Mouse (Mus musculus) liver, embryonic 11.5 days (tissue): ENCODE data around the gene Nucb2. TPM values are rescaled to one million over a fixed set of nuclear protein-coding genes. Genes with fewer than 3 reads are reported as not detected.
A peak's percentile ranks its signal among the peaks of the same experiment; 100 is the strongest.

Experiments used
- ATAC-seq: fragments of 200-750 bp; cut with Nextera tagmentation; replicated peaks from 2 replicates; pipeline ENCODE4 v1.8.0; 2017; ENCODE audit warnings: moderate number of reproducible peaks, mild to moderate bottlenecking, moderate TSS enrichment, moderate library complexity; ENCODE audit not compliant: low FRiP score
- DNase-seq: peaks from one replicate; pipeline ENCODE4 v3.0.0-alpha.2; 2017; ENCODE audit warnings: low spot score
- H3K27ac ChIP-seq: fragments of 300-500 bp; sonication (generic); 2 replicates; pipeline ENCODE4 v1.5.1; 2014; ENCODE audit warnings: mild to moderate bottlenecking, low read depth, low read length, control low read depth
- H3K27me3 ChIP-seq: fragments of 300-500 bp; sonication (generic); replicated peaks from 2 replicates; pipeline ENCODE4 v1.6.1; 2014; ENCODE audit warnings: low read length, mixed read lengths; ENCODE audit not compliant: control insufficient read depth, insufficient read depth
- H3K36me3 ChIP-seq: fragments of 300-500 bp; sonication (generic); 2 replicates; pipeline ENCODE4 v1.6.1; 2014; ENCODE audit warnings: mild to moderate bottlenecking, low read length, moderate library complexity, mixed read lengths; ENCODE audit not compliant: control insufficient read depth, insufficient read depth
- H3K4me1 ChIP-seq: fragments of 300-500 bp; sonication (generic); replicated peaks from 2 replicates; pipeline ENCODE4 v1.6.1; 2014; ENCODE audit warnings: low read length, mixed read lengths; ENCODE audit not compliant: control insufficient read depth, insufficient read depth
- H3K4me2 ChIP-seq: fragments of 300-500 bp; sonication (generic); 2 replicates; pipeline ENCODE4 v1.6.1; 2014; ENCODE audit warnings: mild to moderate bottlenecking, control low read depth, moderate library complexity
- H3K4me3 ChIP-seq: fragments of 300-500 bp; sonication (generic); 2 replicates; pipeline ENCODE4 v1.5.1; 2014; ENCODE audit warnings: low read depth, low read length, control low read depth
- H3K9ac ChIP-seq: fragments of 300-500 bp; sonication (generic); 2 replicates; pipeline ENCODE4 v1.6.1; 2014; ENCODE audit warnings: low read depth, low read length, control low read depth
- H3K9me3 ChIP-seq: fragments of 300-500 bp; sonication (generic); 2 replicates; pipeline ENCODE4 v1.6.1; 2016; ENCODE audit warnings: low read length, inconsistent platforms, mixed read lengths; ENCODE audit not compliant: control insufficient read depth
- WGBS: fragments of 180-500 bp; shearing (Covaris S2); extraction: QIAGEN DNeasy Blood & Tissue Kit; methylation state at CpG from one replicate; pipeline ENCODE4 v1.1.7; 2014; 5-methylcytosine and 5-hydroxymethylcytosine counted together
- polyA plus RNA-seq: library from polyadenylated mRNA; unstranded; fragments of >200 nt; fragmentation: Nextera tagmentation; extraction: Ambion mirVana; gene quantifications from 2 replicates; pipeline ENCODE4 v1.2.1, GENCODE M21; 2014

The Nucb2 gene
- polyA plus RNA-seq, 1 experiment from 2014 or later: 8.3 TPM

- Histone ChIP-seq H3K4me2 (no peak overlapping the region), H3K9me3 (no peaks in the 10 kb centered on the region), H3K4me1 (no peaks in the 10 kb centered on the region), H3K27me3 (no peaks in the 10 kb centered on the region), H3K27ac (no peak overlapping the region), H3K4me3 (no peak overlapping the region), H3K9ac (no peak overlapping the region), H3K36me3 (no peaks in the 10 kb centered on the region)
- DNase-seq: no peak
- WGBS: 86% methylated on average over 7 of the region's 7 CpGs
- ATAC-seq: no peak
Measured at GRCm38 (mm10) chr7:116515059-116515458, 10.9 kb downstream of the Nucb2 start.

DNA sequence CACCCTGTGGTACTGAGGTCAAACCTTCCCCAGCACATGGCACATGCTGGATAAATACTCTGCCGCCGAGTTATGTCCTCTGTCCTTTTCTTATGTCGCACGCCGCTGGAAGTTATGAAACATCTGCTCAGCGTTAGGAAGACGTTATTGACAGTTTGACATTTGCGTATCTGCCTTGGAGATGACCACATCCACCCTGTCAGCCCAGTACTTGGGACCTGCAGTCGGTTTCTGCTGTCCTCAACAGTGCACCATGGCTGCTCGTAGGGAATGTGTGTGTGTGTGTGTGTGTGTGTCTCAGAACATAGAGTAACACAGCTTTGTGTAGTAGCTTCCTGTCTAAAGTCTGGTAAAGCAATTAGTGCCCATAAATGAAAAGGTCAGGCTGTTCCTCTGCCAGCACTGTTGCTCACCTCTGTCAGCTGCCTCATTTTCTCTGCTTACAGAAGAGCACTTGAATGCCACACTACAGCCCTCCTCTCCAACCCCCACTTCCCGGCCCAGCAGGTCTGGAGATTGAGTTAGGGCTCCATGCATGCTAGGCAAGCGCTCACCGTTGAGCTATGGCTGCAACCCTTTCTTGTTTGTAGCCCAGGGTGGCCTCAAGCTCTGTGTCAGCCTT, 11.5 kb downstream of the Nucb2 start:
- Histone ChIP-seq H3K9ac (no peak overlapping the region), H3K27ac (no peak overlapping the region), H3K27me3 (no peaks in the 10 kb centered on the region), H3K4me2 (no peak overlapping the region), H3K4me1 (no peaks in the 10 kb centered on the region), H3K9me3 (no peaks in the 10 kb centered on the region), H3K36me3 (no peaks in the 10 kb centered on the region), H3K4me3 (no peak overlapping the region)
- DNase-seq (no peak), ATAC-seq (no peak)
- 77% methylated on average over 13 of the region's 13 CpGs for WGBS

DNA sequence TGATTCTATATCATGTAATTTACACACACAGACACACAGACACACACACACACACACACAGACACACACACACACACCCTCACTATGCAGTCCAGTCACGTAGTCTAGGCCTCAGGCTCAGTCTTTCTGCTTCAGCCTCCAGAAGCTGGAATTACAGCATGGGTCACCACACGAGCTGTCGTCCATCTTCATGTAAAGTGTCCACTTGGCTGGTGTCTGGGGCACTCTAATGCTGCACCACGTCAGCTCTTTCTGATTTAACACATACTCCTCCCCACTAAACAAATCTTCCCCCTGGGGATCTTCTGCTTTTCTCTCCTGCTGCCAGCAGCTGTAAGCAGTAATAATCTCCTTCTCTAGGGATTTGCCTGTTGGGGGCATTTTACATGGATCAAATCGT, 13.1 kb downstream of the Nucb2 start:
- no peaks in the 10 kb centered on the region for H3K27me3 ChIP-seq
- DNase-seq (no peak), ATAC-seq (no peak)
- no peaks in the 10 kb centered on the region; the same call in 1 of the 2 replicates for H3K36me3 ChIP-seq
- no peaks in the 10 kb centered on the region for H3K4me1 ChIP-seq
- no peak overlapping the region for H3K4me2 ChIP-seq
- no peak overlapping the region for H3K27ac ChIP-seq
- H3K9me3 ChIP-seq: no peaks in the 10 kb centered on the region
- no peak overlapping the region for H3K4me3 ChIP-seq
- 73% methylated on average over 5 of the region's 5 CpGs for WGBS
- H3K9ac ChIP-seq: no peak overlapping the region

- no peak overlapping the region for H3K27ac ChIP-seq
Measured at GRCm38 (mm10) chr7:116518155-116518554, 14.0 kb downstream of the Nucb2 start.

GRCm38 (mm10) chr7:116519805-116520204, 15.6 kb downstream of the Nucb2 start:
- Histone ChIP-seq H3K27me3 (no peaks in the 10 kb centered on the region), H3K4me1 (no peaks in the 10 kb centered on the region), H3K9me3 (no peaks in the 10 kb centered on the region), H3K36me3 (no peaks in the 10 kb centered on the region; the same call in 1 of the 2 replicates), H3K4me3 (no peak overlapping the region), H3K4me2 (no peak overlapping the region), H3K9ac (no peak overlapping the region), H3K27ac (no peak overlapping the region)
- WGBS: 56% methylated on average over 3 of the region's 3 CpGs
- ATAC-seq (no peak), DNase-seq (no peak)

More at GRCm38 (mm10) chr7:116518155-116518554, 14.0 kb downstream of the Nucb2 start:
- H3K4me3 ChIP-seq: no peak overlapping the region
- no peak for DNase-seq
- no peaks in the 10 kb centered on the region for H3K4me1 ChIP-seq
- no peaks in the 10 kb centered on the region for H3K9me3 ChIP-seq
- no peak for ATAC-seq
- H3K9ac ChIP-seq: no peak overlapping the region
- whole genome bisulfite sequencing: 71% methylated on average over 5 of the region's 5 CpGs
- no peaks in the 10 kb centered on the region; the same call in 1 of the 2 replicates for H3K36me3 ChIP-seq
- no peak overlapping the region for H3K4me2 ChIP-seq
- no peaks in the 10 kb centered on the region for H3K27me3 ChIP-seq

GRCm38 (mm10) chr7:116524577-116524976, 20.4 kb downstream of the Nucb2 start:
- Histone ChIP-seq H3K27me3 (no peaks in the 10 kb centered on the region), H3K9me3 (no peaks in the 10 kb centered on the region), H3K4me1 (no peaks in the 10 kb centered on the region), H3K4me3 (no peak overlapping the region), H3K9ac (no peak overlapping the region), H3K4me2 (no peak overlapping the region), H3K27ac (no peak overlapping the region), H3K36me3 (no peaks in the 10 kb centered on the region; the same call in 1 of the 2 replicates)
- WGBS: 75% methylated on average over 2 of the region's 2 CpGs
- no peak for DNase-seq
- ATAC-seq: no peak

DNA sequence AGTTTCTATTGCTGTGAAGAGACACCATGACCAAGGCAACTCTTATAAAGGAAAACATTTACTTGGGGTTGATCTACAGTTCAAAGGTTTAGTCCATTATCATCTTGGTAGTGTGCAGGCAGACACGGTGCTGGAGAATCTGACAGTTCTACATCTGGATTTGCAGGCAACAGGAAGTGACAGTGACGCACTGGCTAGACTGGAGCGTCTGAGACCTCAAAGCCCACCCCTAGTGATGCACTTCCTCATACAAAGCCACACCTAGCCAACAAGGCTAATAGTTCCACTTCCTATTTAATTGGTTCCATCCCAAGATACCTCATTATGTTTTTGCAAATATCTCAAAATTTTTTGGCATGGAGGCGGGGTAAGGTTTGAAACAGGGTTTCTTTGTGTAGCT, 25.6 kb downstream of the Nucb2 start:
- H3K4me3 ChIP-seq: no peak overlapping the region
- WGBS: 60% methylated on average over 4 of the region's 4 CpGs
- no peak overlapping the region for H3K27ac ChIP-seq
- H3K4me2 ChIP-seq: no peak overlapping the region
- H3K36me3 ChIP-seq: no peaks in the 10 kb centered on the region; the same call in 1 of the 2 replicates
- ATAC-seq (no peak), DNase-seq (no peak)
- H3K9me3 ChIP-seq: no peaks in the 10 kb centered on the region
- H3K4me1 ChIP-seq: no peaks in the 10 kb centered on the region
- H3K9ac ChIP-seq: no peak overlapping the region
- H3K27me3 ChIP-seq: no peaks in the 10 kb centered on the region

DNA sequence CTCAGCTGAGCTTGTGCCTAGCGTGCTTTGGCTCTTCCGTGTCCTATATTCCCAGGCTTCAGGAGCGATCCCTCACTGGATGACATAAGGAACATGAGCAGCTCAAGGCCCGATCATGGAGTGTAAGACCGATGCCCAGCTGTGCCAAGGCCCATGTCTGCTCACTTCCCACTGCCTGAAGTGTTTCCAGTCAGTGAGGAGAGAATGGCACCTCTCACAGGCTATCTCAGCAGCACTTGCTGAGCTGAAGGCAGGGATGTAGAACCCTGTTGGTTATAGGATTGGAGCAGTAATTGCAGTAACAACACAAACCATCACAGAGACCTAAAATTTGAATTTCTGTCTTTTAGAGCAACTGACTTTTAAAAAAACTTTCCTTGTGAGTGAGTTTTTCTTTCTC, 26.3 kb downstream of the Nucb2 start:
- Histone ChIP-seq H3K9ac (no peak overlapping the region), H3K4me3 (no peak overlapping the region), H3K4me1 (no peaks in the 10 kb centered on the region), H3K4me2 (no peak overlapping the region), H3K9me3 (no peaks in the 10 kb centered on the region), H3K27ac (no peak overlapping the region), H3K27me3 (no peaks in the 10 kb centered on the region), H3K36me3 (no peaks in the 10 kb centered on the region; the same call in 1 of the 2 replicates)
- ATAC-seq (no peak), DNase-seq (no peak)
- whole genome bisulfite sequencing: 89% methylated on average over 5 of the region's 5 CpGs

DNA sequence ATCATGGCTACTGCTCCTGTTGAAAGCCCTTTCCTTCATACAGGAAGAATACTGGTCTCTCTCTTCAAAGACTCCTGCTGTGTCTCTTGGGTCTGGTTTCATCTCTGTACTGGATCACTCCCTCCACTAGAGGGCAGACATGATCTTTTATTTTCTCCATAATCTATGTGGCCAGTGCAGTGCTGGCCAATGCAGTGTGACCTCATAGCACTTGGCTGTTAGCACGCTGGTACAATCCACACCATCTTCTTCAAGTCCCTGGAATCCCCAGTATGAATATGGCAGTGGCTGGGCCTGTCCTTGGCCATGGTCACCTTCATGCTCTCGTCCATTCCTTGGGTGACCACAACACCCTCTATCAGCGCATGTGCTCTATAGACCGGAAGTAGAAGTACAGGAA, 27.1 kb downstream of the Nucb2 start:
- Histone ChIP-seq H3K9ac (no peak overlapping the region), H3K4me2 (no peak overlapping the region), H3K27me3 (no peaks in the 10 kb centered on the region), H3K36me3 (no peaks in the 10 kb centered on the region; the same call in 1 of the 2 replicates), H3K27ac (no peak overlapping the region), H3K4me1 (no peaks in the 10 kb centered on the region), H3K4me3 (no peak overlapping the region), H3K9me3 (no peaks in the 10 kb centered on the region)
- ATAC-seq: peak; percentile 29; the same call in 1 of the 2 replicates
- 69% methylated on average over 4 of the region's 4 CpGs for WGBS
- DNase-seq: no peak
